Mouse (Mus musculus) small intestine, adult 2 months (tissue): ENCODE results near the gene Hspa4l.

Experiments used
- CTCF ChIP-seq: fragments of 200-500 bp; IDR thresholded peaks from 2 replicates; pipeline ENCODE4 v1.5.1; 2012; ENCODE audit warnings: low read depth, mild to moderate bottlenecking, control low read depth, inconsistent platforms, low read length, moderate library complexity, mixed read lengths; ENCODE audit not compliant: insufficient replicate concordance, insufficient read length; ENCODE audit errors: extremely low read depth
- POLR2A ChIP-seq: fragments of 200-500 bp; IDR thresholded peaks from 2 replicates; pipeline ENCODE4 v1.6.1; 2012; ENCODE audit warnings: low read depth, mild to moderate bottlenecking, control low read depth, inconsistent platforms, low read length, moderate library complexity

GRCm38 (mm10) chr3:40719022-40719421 lies 25.3 kb upstream of the Hspa4l start:
- TF ChIP-seq POLR2A (no peak), CTCF (no peak)
